Comparison of ENCODE assay signal across 17 mouse cellular contexts in genomic region chr15:14214726-14215125, GRCm38 (mm10).
DNase-seq lines count a peak whose midpoint lies in the region; ATAC-seq and TF ChIP-seq lines count a peak whose summit lies in the region.
"Had no signal": no experiment of that assay in that cellular context is flagged by ENCODE, and none has a peak within 500 bp of the region (broad histone marks: within the 10 kb centered on the region; RNA-seq: fewer than 3 reads in every experiment).

No protein-coding gene starts in this region.

- no peaks in the 10 kb centered on the region for H3K36me3 ChIP-seq in forebrain, embryonic 13.5 days (ENCODE audit: poor library complexity, severe bottlenecking)
- no peaks in the 10 kb centered on the region for H3K36me3 ChIP-seq in forebrain, embryonic 10.5 days (replicated peaks)
- no peaks in the 10 kb centered on the region for H3K36me3 ChIP-seq in midbrain, embryonic 14.5 days (ENCODE audit: control insufficient read depth, insufficient read depth, low read length)
- no peaks in the 10 kb centered on the region for H3K36me3 ChIP-seq in midbrain, embryonic 11.5 days (ENCODE audit: control insufficient read depth, insufficient read depth, low read length)
- no peaks in the 10 kb centered on the region for H3K36me3 ChIP-seq in hindbrain, embryonic 15.5 days
- H3K36me3 ChIP-seq: embryonic facial prominence, embryonic 13.5 days had no signal

- peak; percentile 67 for ATAC-seq in forebrain, embryonic 13.5 days
- no peak for ATAC-seq in midbrain, embryonic 14.5 days (ENCODE audit: low FRiP score, low TSS enrichment)
- ATAC-seq in midbrain, embryonic 11.5 days (ENCODE audit: low FRiP score), result no peak
- peak; percentile 51; the same call in 1 of the 2 replicates for ATAC-seq in hindbrain, embryonic 15.5 days (ENCODE audit: low FRiP score, low read depth)

- H3K4me2 ChIP-seq in forebrain, embryonic 13.5 days, result no peak overlapping the region
- no peak overlapping the region for H3K4me2 ChIP-seq in midbrain, embryonic 14.5 days (ENCODE audit: low read length)
- no peak overlapping the region for H3K4me2 ChIP-seq in midbrain, embryonic 11.5 days
- H3K4me2 ChIP-seq in hindbrain, embryonic 15.5 days, result no peak overlapping the region
- H3K4me2 ChIP-seq: embryonic facial prominence, embryonic 13.5 days had no signal

- H3K27me3 ChIP-seq in forebrain, embryonic 13.5 days, result no peaks in the 10 kb centered on the region
- no peaks in the 10 kb centered on the region for H3K27me3 ChIP-seq in forebrain, embryonic 10.5 days (ENCODE audit: poor library complexity, severe bottlenecking)
- H3K27me3 ChIP-seq in midbrain, embryonic 14.5 days (ENCODE audit: control insufficient read depth, insufficient read depth, low read length), result no peaks in the 10 kb centered on the region
- H3K27me3 ChIP-seq in midbrain, embryonic 11.5 days (ENCODE audit: control insufficient read depth, insufficient read depth, low read length), result no peaks in the 10 kb centered on the region
- no peaks in the 10 kb centered on the region for H3K27me3 ChIP-seq in hindbrain, embryonic 15.5 days
- H3K27me3 ChIP-seq: embryonic facial prominence, embryonic 13.5 days had no signal

- H3K4me3 ChIP-seq in forebrain, embryonic 13.5 days, result no peak overlapping the region
- H3K4me3 ChIP-seq in forebrain, embryonic 10.5 days, result no peak overlapping the region
- H3K4me3 ChIP-seq in midbrain, embryonic 14.5 days (replicated peaks; ENCODE audit: low read depth, low read length), result no peak overlapping the region
- H3K4me3 ChIP-seq in midbrain, embryonic 11.5 days (ENCODE audit: low read depth, low read length), result no peak overlapping the region
- no peak overlapping the region for H3K4me3 ChIP-seq in hindbrain, embryonic 15.5 days
- H3K4me3 ChIP-seq: embryonic facial prominence, embryonic 13.5 days; myocyte had no signal

- no peaks in the 10 kb centered on the region for H3K9me3 ChIP-seq in forebrain, embryonic 13.5 days (replicated peaks)
- H3K9me3 ChIP-seq in forebrain, embryonic 10.5 days, result no peaks in the 10 kb centered on the region
- H3K9me3 ChIP-seq in midbrain, embryonic 14.5 days (ENCODE audit: control insufficient read depth, low read length), result no peaks in the 10 kb centered on the region
- H3K9me3 ChIP-seq in midbrain, embryonic 11.5 days (ENCODE audit: control insufficient read depth, low read length), result no peaks in the 10 kb centered on the region
- no peaks in the 10 kb centered on the region for H3K9me3 ChIP-seq in hindbrain, embryonic 15.5 days
- H3K9me3 ChIP-seq: embryonic facial prominence, embryonic 13.5 days had no signal

- H3K27ac ChIP-seq in forebrain, embryonic 13.5 days, result no peak overlapping the region
- no peak overlapping the region for H3K27ac ChIP-seq in forebrain, embryonic 10.5 days
- H3K27ac ChIP-seq in midbrain, embryonic 14.5 days (replicated peaks; ENCODE audit: low read depth, low read length), result no peak overlapping the region
- no peak overlapping the region for H3K27ac ChIP-seq in midbrain, embryonic 11.5 days (ENCODE audit: low read depth, low read length)
- H3K27ac ChIP-seq in hindbrain, embryonic 15.5 days (replicated peaks), result no peak overlapping the region
- H3K27ac ChIP-seq: embryonic facial prominence, embryonic 13.5 days; kidney, postnatal 0 days had no signal

- no peak for TF ChIP-seq CTCF in brain, embryonic 14.5 days (IDR thresholded peaks at IDR 0.05; ENCODE audit: borderline replicate concordance, extremely low read depth, insufficient read depth, insufficient read length)

- H3K4me1 ChIP-seq in forebrain, embryonic 13.5 days, result no peaks in the 10 kb centered on the region
- no peaks in the 10 kb centered on the region for H3K4me1 ChIP-seq in forebrain, embryonic 10.5 days
- no peaks in the 10 kb centered on the region for H3K4me1 ChIP-seq in midbrain, embryonic 14.5 days (ENCODE audit: control insufficient read depth, insufficient read depth, low read length)
- no peaks in the 10 kb centered on the region for H3K4me1 ChIP-seq in midbrain, embryonic 11.5 days (ENCODE audit: control insufficient read depth, insufficient read depth, low read length)
- no peaks in the 10 kb centered on the region for H3K4me1 ChIP-seq in hindbrain, embryonic 15.5 days (replicated peaks)
- H3K4me1 ChIP-seq: embryonic facial prominence, embryonic 13.5 days had no signal

- no peak for TF ChIP-seq POLR2A in brain, embryonic 14.5 days (IDR thresholded peaks at IDR 0.05; ENCODE audit: borderline replicate concordance, extremely low read depth, insufficient read depth, insufficient read length, poor library complexity, severe bottlenecking)

- no peak overlapping the region for H3K9ac ChIP-seq in forebrain, embryonic 13.5 days
- no peak overlapping the region for H3K9ac ChIP-seq in midbrain, embryonic 14.5 days (replicated peaks; ENCODE audit: low read length)
- H3K9ac ChIP-seq in midbrain, embryonic 11.5 days (ENCODE audit: low read length), result no peak overlapping the region
- H3K9ac ChIP-seq in hindbrain, embryonic 15.5 days, result no peak overlapping the region
- H3K9ac ChIP-seq: embryonic facial prominence, embryonic 13.5 days had no signal

- 45% methylated on average over 1 of the region's 1 CpGs for WGBS in forebrain, embryonic 13.5 days
- 97% methylated on average over 1 of the region's 1 CpGs for WGBS in forebrain, embryonic 10.5 days
- WGBS in midbrain, embryonic 14.5 days, result 69% methylated on average over 1 of the region's 1 CpGs
- WGBS in midbrain, embryonic 11.5 days, result 95% methylated on average over 1 of the region's 1 CpGs
- 62% methylated on average over 1 of the region's 1 CpGs for WGBS in hindbrain, embryonic 15.5 days

- DNase-seq in forebrain, embryonic 10.5 days (ENCODE audit: extremely low spot score, low spot score), result no peak
- peak; percentile 42 for DNase-seq in midbrain, embryonic 14.5 days
- DNase-seq in midbrain, embryonic 11.5 days (ENCODE audit: low spot score, missing footprints), result no peak
- DNase-seq in brain, embryonic 14.5 days (ENCODE audit: low read depth), result peak; percentile 82
- no peak for DNase-seq in ovary, postnatal 10 days (ENCODE audit: low spot score)
- no peak for DNase-seq in lung, postnatal 10 days
- DNase-seq: cerebellum, adult 9-10 months; gastrocnemius, postnatal 25 days; kidney, adult 18-20 months; layer of hippocampus, postnatal 36 days; liver; thymus, postnatal 14 days had no signal

Comparison
In these comparisons a context has a peak if more than half of its experiments do, and no peak if none do; other contexts are left out.
1. DNase-seq: peak in midbrain, embryonic 14.5 days (single experiment) and brain, embryonic 14.5 days (single experiment); none in forebrain, embryonic 10.5 days (single experiment), midbrain, embryonic 11.5 days (single experiment), ovary, postnatal 10 days (single experiment) and lung, postnatal 10 days (single experiment).
2. ATAC-seq: peak in forebrain, embryonic 13.5 days (single experiment) and hindbrain, embryonic 15.5 days (single experiment); none in midbrain, embryonic 14.5 days (single experiment) and midbrain, embryonic 11.5 days (single experiment).